Mouse (Mus musculus) spleen, postnatal 4 days (tissue): Measurements from ENCODE around the gene Calr4.

ENCODE experiments used
- DNase-seq, 2 experiments: peaks; one replicate each; pipeline ENCODE4 v3.0.0; 2022; ENCODE audit warnings: low spot score in 2 of 2

Calr4 gene

GRCm38 (mm10) chr4:109234185-109234584 lies at the start of gene Calr4:
Gene Calr4 (plus strand): TSS chr4:109234485.
- DNase-seq = no peak

GRCm38 (mm10) chr4:109185616-109186405 lies 48.5 kb upstream of the Calr4 start:
- no peak for DNase-seq

DNA sequence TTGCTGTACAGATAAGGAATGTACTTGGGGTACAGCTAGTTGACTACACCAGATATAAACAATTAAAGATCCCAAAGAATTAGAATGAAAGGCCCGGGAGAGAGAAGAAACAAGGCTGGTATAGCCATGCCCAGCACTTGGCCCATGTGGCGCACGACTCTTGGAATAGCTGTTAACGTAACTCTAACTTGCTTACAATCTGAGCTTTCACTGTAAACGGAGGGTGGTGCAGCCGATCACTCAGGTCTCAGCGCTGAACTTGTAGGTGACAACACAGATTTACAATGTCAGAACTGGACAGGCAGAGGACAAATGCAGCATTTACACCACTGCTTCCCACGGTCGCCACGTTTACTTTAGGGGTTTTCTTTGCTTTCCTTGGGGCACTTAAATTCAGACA lies 42.7 kb upstream of the Calr4 start:
- no peak for DNase-seq

- DNase-seq = no peak
These were observed 40.4 kb upstream of the Calr4 start for GRCm38 (mm10) chr4:109193886-109194285.

- no peak for DNase-seq
These were observed 38.2 kb upstream of the Calr4 start for GRCm38 (mm10) chr4:109195900-109196629.

DNA sequence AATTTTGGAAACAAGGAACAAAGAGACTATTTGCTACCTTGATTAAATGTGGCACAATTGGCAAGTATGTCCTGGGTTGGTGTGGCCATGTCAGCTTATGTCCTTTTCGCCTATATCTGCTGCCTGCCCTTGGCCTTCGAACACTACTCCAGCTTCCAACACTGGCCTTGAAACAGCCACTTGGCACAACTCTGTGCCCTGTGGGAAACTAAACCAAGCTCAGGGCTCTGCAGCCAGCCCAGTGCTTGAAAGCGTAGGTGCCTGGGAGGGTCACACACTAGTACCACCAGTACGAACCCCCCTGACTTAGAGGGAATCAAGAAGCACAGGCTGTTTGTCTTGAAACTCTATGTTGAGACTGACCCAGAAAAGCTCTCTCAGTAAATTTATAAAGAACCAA lies 35.2 kb upstream of the Calr4 start:
- DNase-seq = no peak

DNA sequence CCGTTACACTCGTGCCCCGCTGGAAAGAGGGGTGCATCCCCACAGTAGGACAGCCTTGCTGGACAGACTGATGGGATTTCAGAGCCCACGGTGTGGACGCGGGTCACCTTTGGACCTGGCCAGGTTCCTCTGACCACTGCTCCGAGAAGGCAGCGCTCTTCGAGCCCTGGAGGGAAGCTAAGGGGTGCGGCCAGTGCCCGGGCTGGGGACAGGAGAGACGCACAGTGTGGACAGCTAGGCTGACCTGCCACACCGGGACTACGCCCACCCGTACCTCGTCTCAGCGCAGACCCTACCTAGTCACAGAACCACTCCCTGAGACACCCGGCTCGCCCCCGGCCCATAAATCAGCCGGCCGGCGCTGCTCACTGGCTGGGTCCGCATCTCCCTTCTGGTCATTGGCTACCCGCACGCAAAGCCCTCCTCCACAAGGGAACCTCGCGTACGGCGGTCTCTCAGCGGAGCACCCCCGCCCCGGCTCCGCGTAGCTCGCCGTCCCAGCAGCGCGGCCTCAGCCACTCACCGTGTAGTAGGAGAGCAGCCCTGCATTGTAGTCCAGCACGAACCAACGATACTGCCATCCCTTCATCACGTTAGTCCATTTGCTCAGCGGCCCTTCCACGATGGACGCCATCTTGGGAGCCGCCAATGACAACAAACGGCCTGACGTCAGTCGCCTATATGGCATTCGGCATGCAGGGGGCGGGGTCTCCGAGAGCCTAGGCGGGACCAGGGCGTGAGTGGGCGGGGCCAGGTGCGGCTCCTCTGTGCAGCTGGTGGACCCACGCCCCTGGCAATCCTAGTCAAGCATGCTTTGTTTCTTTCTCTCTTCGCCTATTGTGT lies 32.5 kb upstream of the Calr4 start, which contains the start of gene Osbpl9:
Gene Osbpl9, minus strand, starts transcription at position 691 of the 843 bp plus-strand sequence.
- DNase-seq = peak; percentile 99

DNA sequence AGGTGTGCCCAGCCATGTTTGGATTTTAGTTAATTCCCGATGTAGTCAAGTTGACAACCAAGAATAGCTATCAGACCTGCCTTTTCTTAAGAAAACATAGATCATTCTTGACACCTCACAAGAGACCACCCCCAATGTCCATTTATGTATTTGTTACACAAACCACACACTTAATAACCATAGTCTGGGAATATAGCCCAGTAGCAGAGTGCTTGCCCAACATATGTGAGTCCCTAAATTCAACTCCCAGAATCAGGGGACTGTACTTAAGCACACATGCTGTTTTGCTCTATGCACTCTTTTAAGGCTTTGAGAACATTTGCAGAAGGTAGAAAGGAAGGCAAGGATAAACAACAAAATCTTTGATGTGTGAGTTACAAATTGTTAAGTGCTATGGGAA lies 30.4 kb upstream of the Calr4 start:
- no peak for DNase-seq

GRCm38 (mm10) chr4:109204416-109204815 lies 29.9 kb upstream of the Calr4 start:
- DNase-seq = no peak

DNA sequence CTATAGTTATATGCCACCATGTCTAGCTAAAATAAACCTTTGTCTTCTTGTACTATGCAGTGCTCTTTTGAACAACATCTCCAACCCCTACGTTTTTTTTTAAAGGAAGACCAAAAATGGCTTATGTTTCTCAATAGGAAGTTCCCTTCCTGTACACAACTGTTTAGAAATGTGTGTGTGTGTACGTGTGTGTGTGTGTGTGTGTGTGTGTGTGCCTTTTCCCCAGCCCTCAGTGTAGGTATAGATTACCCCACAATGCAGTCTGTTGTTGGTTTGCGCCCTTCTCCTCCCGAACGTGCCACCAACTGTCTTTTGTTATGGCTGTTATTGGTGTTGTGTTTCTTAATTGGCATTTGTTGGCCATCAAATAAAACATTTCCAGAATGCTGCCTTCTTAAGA lies 26.8 kb upstream of the Calr4 start:
- DNase-seq = no peak

DNA sequence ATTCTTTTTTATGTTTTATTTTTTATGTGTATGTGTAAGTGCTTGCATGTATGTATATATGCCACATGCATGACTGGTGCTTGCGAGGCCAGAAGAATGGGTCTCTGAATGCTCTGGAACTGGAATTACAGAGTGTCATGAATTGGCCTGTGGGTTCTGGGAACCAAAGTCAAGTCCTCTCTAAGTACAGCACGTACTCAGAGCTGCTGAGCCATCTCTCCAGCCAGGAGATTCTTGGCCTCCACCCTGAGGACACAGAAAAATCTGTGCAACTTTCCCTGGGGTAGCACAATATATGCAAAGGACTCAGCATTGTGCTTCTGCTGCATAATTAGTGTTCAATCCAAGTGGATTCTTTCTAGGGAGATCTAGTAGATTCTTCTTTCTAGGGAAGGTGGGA lies 24.0 kb upstream of the Calr4 start:
- no peak for DNase-seq

GRCm38 (mm10) chr4:109210881-109211280 lies 23.4 kb upstream of the Calr4 start:
- DNase-seq = no peak

- no peak for DNase-seq
These were observed 20.3 kb upstream of the Calr4 start for GRCm38 (mm10) chr4:109213986-109214385.

DNA sequence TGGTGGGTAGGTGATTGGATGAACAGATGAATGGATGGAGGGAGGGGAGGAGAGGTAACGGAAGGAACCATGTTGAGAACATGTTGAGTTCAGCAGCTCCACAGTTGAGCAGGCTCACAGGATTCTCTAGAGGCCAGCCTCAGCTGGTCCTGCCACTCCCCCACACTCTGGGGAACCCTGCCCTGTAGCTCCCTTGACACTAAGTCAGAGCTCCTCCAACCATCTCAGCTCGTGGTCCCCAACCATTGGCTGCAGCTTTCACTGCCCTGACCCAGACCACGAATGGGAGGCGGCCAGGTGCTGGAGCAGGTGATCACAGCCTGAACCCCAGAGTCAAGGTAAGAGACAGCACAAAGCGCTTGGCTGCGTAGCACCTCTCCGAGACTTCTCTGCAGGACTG lies 16.3 kb upstream of the Calr4 start:
- DNase-seq = no peak

DNA sequence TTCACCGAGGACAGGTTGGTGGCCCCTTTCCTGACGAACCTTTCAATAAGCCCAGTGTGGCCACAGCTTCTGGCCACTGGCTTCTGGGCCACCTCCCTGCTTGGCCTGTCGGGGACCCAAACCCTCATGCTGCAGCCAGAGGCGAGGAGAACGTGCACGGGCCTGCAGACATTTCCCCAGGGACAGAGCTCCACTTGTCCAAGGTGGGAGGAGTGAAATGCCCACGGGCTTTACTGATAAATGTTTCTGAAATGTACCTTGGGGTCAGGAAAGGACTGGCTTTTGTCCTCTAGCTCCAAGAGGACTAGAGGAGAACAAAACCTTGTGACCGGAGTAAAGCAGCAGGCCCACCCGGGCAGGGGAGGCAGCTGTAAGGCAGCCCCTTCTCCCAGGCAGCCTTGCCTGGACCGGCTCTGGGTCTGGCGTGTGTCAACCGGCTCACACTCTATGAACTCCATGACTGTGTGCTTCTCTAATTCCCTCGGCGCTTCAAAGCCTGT lies 13.8 kb upstream of the Calr4 start:
- no peak for DNase-seq

- DNase-seq = no peak
These were observed 12.3 kb upstream of the Calr4 start for GRCm38 (mm10) chr4:109222001-109222400.

- DNase-seq = no peak
These were observed 9.3 kb upstream of the Calr4 start for GRCm38 (mm10) chr4:109224762-109225552.

- DNase-seq = no peak
These were observed 8.7 kb upstream of the Calr4 start for GRCm38 (mm10) chr4:109225606-109226005.

DNA sequence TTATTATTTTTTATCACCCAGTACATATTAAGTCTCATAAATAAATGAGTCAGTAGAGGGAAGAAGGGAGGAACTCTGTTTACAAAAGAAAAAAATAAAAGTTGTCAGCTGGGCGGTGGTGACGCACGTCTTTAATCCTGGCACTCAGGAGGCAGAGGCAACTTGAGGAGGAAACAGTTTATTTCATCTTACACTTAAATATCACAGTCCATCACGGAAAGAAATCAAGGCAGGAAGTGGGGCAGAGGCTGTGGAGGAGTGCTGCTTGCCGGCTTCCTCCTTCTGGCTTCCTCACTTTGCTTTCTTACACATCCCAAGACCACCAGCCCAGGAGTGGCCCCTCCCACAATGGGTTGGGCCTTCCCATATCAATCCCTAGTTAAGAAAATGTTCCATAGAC lies 8.2 kb upstream of the Calr4 start:
- no peak for DNase-seq

GRCm38 (mm10) chr4:109229766-109230279 lies 4.5 kb upstream of the Calr4 start:
- DNase-seq = no peak

DNA sequence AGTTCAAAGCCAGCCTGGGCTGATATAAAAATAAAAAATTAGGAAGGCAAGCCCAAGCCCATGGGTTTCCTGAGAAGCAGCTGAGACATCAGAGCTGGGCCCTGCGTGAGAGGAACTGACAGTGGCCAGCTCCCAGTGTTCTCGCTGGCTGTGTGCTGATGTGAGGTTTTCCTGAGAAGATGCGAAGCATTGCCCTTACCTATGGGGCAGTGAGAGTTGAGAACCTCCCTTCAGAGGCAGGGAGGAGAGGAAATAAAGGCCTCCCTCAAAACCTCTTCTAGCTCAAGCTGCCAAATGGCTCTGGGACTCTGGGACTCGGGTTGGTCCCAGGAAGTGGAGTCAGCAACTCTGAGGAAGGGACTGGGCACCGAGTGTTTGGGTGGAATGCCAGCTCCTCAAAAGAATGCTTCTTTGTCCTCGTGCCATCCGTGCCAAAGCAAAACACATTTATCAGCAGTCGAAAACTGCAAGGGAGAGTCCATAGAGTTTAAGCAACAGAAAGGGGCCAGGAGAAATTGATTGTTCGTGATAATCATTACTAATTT lies 593 bp downstream of the Calr4 start:
- DNase-seq = no peak
